Mouse (Mus musculus): ENCODE results near the gene Cactin.

DNA sequence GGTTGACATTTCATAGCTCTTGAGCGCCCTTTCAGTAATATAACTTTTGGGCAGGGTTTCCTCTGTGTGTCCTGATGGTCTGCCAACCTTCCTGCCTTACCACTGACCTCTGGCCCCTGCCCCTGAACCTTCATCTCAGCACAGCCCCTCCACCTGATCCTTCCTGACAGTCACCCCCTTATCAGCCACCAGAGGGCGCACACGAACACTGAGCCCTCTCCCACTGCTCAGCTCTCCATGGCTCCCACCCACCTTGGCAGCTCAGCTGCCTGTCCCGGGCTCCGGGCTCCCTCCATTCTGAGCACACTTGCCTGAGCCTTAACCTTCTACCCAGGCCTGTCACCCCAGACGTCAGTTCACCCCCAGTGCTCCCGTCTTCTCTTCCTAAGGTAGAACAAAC is 31.6 kb upstream of the Cactin start:
- TF ChIP-seq CTCF (IDR thresholded peaks at IDR 0.05; ENCODE audit: borderline replicate concordance, extremely low read depth, insufficient read depth, insufficient read length) (peak; percentile 95), POLR2A (IDR thresholded peaks at IDR 0.05; ENCODE audit: borderline replicate concordance, extremely low read depth, insufficient read depth, insufficient read length, poor library complexity, severe bottlenecking) (no peak)
